Mouse (Mus musculus) frontal cortex, adult (tissue): ENCODE data around the gene Tor1aip2.
"Not testable (repeated sequence)": the region's sequence is repeated elsewhere in the genome, so short reads cannot be mapped to it uniquely, and the experiment has no call there.

ENCODE experiments used
- ATAC-seq: cut with Nextera tagmentation; 2 replicates; pipeline ENCODE4 v1.9.2; 2017; ENCODE audit warnings: mild to moderate bottlenecking, moderate library complexity, mixed read lengths; ENCODE audit not compliant: low TSS enrichment

Tor1aip2 gene

DNA sequence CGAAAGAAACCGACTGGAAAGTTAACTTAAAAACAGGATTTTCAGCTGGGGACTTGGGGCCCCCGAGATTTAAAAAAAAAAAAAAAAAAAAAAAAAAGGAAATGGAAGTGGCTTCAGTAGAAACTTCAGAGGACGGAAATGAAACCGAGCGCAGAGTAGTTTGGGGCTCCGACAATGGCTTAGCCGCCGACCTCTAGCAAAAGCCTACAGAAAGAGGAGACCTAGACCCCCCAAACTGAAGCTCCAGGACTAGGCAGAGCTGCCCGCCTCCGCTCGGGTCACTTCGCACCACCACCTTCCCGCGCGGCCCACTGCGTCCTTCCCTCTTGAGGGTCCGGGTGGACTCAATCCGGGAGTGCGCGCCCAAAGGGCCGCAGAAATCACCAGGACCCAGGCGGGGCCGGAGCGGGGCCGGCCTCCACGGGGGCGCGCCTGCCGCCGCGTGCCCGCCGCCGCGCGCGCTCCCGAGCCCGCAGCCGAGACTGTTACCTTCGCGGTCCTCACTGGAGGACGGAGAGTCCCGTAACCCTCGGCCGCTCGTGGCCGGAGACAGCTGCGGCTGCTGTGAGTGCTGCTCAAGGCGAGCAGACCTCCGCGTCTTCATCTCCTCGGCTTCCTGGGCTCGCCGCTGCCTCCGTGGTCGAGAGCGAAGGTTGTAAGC lies at the start of gene Tor1aip2:
TSS of gene Tor1aip2 (plus strand) at position 135 of the 661 bp plus-strand sequence.
- peak; percentile 44 for ATAC-seq

DNA sequence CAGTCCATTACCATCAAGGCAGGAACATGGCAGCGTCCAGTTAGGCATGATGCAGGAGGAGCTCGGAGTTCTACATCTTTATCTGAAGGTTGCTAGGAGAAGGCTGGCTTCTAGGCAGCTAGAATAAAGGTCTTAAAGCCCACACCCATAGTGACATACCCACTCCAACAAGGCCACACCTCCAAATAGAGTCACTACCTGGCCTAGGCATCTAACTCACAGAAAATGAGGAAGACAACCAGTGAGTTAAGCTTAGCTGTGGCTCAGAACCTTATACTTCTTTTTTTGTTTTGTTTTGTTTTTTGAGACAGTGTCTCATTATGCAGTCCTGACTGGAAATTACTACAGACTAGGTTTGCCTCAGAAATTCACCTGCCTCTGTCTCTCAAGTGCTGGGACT lies 47.6 kb upstream of the Tor1aip2 start:
- no peak for ATAC-seq

- ATAC-seq: no peak
These were observed 45.8 kb upstream of the Tor1aip2 start for GRCm38 (mm10) chr1:155989387-155989786.

GRCm38 (mm10) chr1:155990391-155990790 lies 44.8 kb upstream of the Tor1aip2 start:
- ATAC-seq: no peak

- ATAC-seq: no peak
These were observed 40.7 kb upstream of the Tor1aip2 start for GRCm38 (mm10) chr1:155994524-155994923.

- no peak for ATAC-seq
These were observed 39.6 kb upstream of the Tor1aip2 start for GRCm38 (mm10) chr1:155995612-155996011.

DNA sequence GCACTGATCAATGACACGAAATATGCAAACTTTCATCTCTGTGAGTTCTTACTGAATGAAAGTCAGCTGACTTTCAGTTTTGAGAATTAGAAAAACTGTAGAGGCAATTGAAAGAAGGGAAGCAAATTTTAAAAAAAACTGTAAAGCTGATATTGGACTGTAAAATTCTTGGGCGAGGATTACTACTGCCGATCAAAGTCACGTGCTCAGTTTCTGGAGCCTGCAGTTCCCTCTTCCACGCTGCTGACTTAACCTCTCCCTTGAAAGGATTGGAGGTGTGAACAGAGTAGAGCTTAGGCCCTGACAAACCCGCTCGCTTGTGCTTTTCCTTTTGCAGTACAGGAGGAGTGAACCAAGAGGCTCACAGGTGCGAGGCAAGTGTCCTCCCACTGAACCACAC lies 32.8 kb upstream of the Tor1aip2 start:
- ATAC-seq: no peak

- no peak for ATAC-seq
These were observed 31.8 kb upstream of the Tor1aip2 start for GRCm38 (mm10) chr1:156003201-156003935.

DNA sequence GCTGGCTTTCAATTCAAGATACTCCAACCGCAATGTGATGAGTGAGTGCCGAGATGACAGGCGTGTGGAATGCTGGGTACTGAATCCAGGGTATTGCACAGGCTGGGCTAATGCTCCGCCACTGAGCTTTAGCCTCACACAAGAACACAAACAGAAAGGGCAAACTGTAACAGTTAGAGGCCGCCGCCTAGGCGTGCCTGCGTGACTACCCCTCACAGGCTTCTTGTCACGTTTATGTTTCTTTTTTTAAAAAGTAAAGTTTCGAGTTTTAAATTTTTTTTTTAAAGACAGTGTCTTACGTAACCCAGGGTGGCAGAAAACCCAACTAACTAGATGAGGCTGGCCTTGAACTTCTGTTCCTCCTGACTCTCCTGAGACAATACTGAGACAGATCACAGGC lies 29.3 kb upstream of the Tor1aip2 start:
- no peak for ATAC-seq

GRCm38 (mm10) chr1:156009003-156009402 lies 26.2 kb upstream of the Tor1aip2 start:
- ATAC-seq: no peak

GRCm38 (mm10) chr1:156019800-156020199 lies 15.4 kb upstream of the Tor1aip2 start:
- ATAC-seq: no peak

DNA sequence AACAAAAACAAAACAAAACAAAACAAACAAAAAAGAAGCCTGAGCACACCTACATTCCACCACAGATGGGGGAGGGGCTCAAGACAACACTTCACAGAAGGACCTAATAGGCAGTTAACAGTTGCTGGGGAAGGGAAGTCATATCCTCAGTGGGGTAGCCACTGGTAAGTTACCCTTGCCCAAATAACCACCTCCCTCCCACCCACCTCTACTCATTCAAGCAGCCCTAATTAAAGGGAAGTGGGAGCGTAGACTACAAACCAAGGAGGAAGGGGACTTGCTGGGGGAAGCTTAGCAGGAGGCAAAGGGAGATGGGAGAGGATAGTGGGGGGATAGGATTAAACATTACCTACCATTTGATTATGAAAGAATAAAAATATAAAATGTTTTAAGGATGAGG lies 14.8 kb upstream of the Tor1aip2 start:
- ATAC-seq: no peak

- peak; percentile 94 for ATAC-seq
These were observed 10.2 kb upstream of the Tor1aip2 start for GRCm38 (mm10) chr1:156024831-156025503.

DNA sequence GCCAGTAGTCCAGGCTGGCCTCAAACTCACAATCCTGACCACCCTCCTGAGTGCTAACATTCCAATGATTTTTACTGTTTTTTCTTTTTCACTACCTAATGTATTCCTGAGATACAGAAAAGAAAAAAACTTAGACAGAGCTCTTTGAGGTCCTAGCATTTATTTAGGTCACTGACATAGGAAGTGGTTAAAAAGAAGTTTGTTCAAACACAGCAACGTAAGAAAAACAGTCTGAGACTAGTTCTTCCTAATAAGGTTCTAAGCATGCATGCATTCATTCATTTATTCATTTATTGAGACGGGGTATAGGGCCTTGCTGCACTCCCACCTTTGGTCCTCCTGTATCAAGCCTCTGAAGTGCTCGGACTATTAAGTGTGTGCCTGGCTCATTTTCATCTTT lies 7.4 kb upstream of the Tor1aip2 start:
- ATAC-seq: no peak

- no peak for ATAC-seq
These were observed 6.7 kb upstream of the Tor1aip2 start for GRCm38 (mm10) chr1:156028340-156028975.

- no peak for ATAC-seq
These were observed 1.3 kb upstream of the Tor1aip2 start for GRCm38 (mm10) chr1:156033921-156034320.

GRCm38 (mm10) chr1:156034661-156035060 lies 542 bp upstream of the Tor1aip2 start:
- ATAC-seq: no peak

DNA sequence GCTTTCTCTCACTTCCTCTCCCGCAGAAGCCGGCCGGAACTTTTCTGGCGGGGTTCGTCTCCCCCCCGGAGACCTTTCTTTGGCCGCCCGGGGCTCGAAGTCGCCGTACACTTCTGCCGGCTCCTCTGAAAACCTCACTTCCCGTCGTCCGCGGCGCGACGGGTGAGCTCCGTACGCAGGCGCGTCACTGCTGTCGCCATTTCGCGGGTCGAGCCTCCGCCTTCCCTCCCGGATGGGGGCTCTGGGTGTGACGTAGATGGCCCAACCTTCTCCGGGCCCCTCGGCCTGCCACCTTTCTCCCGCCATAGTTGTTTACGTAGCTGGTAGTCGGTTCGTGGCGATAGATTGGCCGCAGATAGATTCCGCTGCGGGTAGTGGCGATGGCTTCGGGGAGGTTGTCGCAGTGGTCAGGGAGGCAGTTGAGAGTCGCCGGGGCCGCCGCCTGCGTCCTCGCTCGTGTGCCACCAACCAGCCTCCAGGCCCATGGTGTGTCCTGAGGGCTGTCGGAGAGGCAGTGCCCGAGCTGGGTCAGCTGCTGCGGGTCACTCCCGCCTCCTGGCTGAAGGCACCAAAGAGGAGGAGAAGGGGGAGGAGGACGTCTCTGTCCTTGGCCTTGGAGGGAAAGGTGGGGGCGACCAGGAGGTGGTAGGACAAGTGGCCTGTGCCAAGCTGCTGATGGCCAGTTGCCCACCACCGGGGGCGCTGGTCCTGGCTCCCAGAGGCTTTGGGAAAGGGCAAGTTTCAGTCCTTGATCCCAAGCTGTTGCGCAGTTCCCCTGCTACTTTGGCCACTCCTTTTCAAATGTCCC lies 931 bp downstream of the Tor1aip2 start, which contains the start of gene Tor1aip1:
TSS of gene Tor1aip1 (minus strand) at position 551 of the 808 bp plus-strand sequence.
- ATAC-seq: peak; percentile 89

- no peak for ATAC-seq
These were observed 2.0 kb downstream of the Tor1aip2 start for GRCm38 (mm10) chr1:156037144-156037583.

DNA sequence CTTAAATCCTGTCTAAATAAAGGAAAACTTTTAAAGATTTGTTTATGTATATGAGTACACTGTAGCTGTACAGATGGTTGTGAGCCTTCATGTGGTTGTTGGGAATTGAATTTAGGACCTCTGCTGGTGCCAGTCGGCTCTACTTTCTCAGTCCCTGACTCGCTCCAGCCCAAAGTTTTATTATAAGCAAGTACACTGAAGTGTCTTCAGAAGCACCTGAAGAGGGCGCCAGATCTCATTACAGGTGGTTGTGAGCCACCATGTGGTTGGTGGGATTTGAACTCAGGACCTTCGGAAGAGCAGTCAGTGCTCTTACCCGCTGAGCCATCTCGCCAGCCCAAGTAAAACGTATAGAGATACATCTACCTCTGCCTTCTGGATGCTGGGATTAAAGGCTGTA lies 4.8 kb downstream of the Tor1aip2 start:
- ATAC-seq: not testable (repeated sequence)

DNA sequence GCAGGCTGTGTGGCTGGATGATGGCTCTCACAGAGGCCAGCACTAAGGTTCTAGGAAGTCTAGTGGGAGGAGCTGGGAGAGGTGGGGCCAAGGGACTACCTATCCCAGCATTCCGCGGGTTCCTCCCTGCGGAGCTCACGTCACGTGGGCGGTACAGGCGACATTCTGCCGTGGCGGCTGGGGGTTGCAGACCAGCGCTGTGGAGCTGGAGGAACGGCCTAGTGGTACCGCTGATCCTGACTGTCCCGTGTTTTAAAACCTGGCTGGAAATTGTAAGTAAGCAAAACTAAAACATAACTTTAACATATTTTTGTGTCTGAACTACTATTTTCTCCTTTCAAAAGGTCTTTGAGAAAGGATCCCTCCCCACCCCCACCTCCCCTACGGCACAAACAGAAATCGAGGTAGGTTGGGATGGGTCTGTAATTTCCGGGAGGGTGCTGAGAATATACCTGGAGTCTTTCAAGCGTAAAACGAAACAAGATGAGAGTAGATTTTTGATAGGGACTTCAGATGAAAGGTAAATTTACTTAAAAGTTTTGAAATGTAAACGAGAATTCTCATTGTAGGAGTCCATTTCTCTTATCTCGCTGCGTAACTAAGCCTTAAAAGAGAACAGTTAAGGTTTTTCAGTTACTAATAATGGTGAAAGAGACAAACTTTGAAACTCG lies 5.7 kb downstream of the Tor1aip2 start:
- peak; percentile 75 for ATAC-seq
